Mouse (Mus musculus) gastrocnemius, postnatal 36 days (tissue): ENCODE results near the gene Clrn1. TPM values are rescaled to one million over a fixed set of nuclear protein-coding genes. Genes with fewer than 3 reads are reported as not detected.

Experiments
- DNase-seq, 2 experiments: peaks; one replicate each; pipeline ENCODE4 v3.0.0; 2022
- intact Hi-C: fragments of 180-260 bp; cut with DNase I; formaldehyde crosslinking; loops from one replicate; pipeline ENCODE4 v1.15.1; 2025
- total RNA-seq, 2 experiments: library from RNA; stranded (reverse); gene quantifications; 2 replicates each; pipeline ENCODE4 v1.2.3; 2021

The Clrn1 gene
- total RNA-seq, 2 experiments from 2014 or later, result not detected

GRCm38 (mm10) chr3:58833442-58834160 lies 51.5 kb downstream of the Clrn1 start:
- DNase-seq, result no peak
- intact Hi-C loops, result no loop called here

GRCm38 (mm10) chr3:58832888-58833287 lies 52.3 kb downstream of the Clrn1 start:
- intact Hi-C loops, result no loop called here
- DNase-seq, result no peak

- no peak for DNase-seq
- intact Hi-C loops, result no loop called here
Observed at GRCm38 (mm10) chr3:58831586-58831985, 53.6 kb downstream of the Clrn1 start.

- intact Hi-C loops, result no loop called here
- no peak for DNase-seq
Observed at GRCm38 (mm10) chr3:58829926-58830325, 55.2 kb downstream of the Clrn1 start.

- DNase-seq, result no peak
- intact Hi-C loops, result no loop called here
Observed at GRCm38 (mm10) chr3:58828366-58829153, 56.6 kb downstream of the Clrn1 start.

GRCm38 (mm10) chr3:58826266-58826665 lies 58.9 kb downstream of the Clrn1 start:
- intact Hi-C loops, result no loop called here
- DNase-seq, result no peak

- no peak for DNase-seq
Observed at GRCm38 (mm10) chr3:58822211-58822610, 62.9 kb downstream of the Clrn1 start, which contains the start of gene Mindy4b-ps. Gene Mindy4b-ps (minus strand): TSS chr3:58822311.

GRCm38 (mm10) chr3:58817337-58817736 lies 67.8 kb downstream of the Clrn1 start:
- intact Hi-C loops, result no loop called here
- peak in 1 of 2 experiments; percentile 9 for DNase-seq

More at GRCm38 (mm10) chr3:58822211-58822610, 62.9 kb downstream of the Clrn1 start, which contains the start of gene Mindy4b-ps:
- intact Hi-C loops, result no loop called here

GRCm38 (mm10) chr3:58814191-58814590 lies 70.9 kb downstream of the Clrn1 start:
- DNase-seq, result no peak
- intact Hi-C loops, result no loop called here

GRCm38 (mm10) chr3:58810353-58810752 lies 74.8 kb downstream of the Clrn1 start:
- DNase-seq, result no peak
- intact Hi-C loops, result no loop called here

GRCm38 (mm10) chr3:58809111-58809915 lies 75.8 kb downstream of the Clrn1 start:
- no peak for DNase-seq

GRCm38 (mm10) chr3:58808636-58809035 lies 76.5 kb downstream of the Clrn1 start:
- DNase-seq, result no peak
- intact Hi-C loops, result no loop called here

More at GRCm38 (mm10) chr3:58809111-58809915, 75.8 kb downstream of the Clrn1 start:
- intact Hi-C loops, result no loop called here

GRCm38 (mm10) chr3:58804745-58805144 lies 80.4 kb downstream of the Clrn1 start:
- intact Hi-C loops, result no loop called here
- no peak for DNase-seq

- DNase-seq, result no peak
- intact Hi-C loops, result no loop called here
Observed at GRCm38 (mm10) chr3:58798676-58799075, 86.5 kb downstream of the Clrn1 start.

- intact Hi-C loops, result no loop called here
- no peak for DNase-seq
Observed at GRCm38 (mm10) chr3:58798245-58798644, 86.9 kb downstream of the Clrn1 start.

Other genes starting within 250 kb of the Clrn1 start
- not detected for gene Erich6, start 248.1 kb downstream of the Clrn1 start, total RNA-seq
- gene Siah2, start 192.9 kb downstream of the Clrn1 start, total RNA-seq, result 1 to 10 TPM; 8.4 to 9.1 TPM
- gene Mindy4b-ps, start 63.0 kb downstream of the Clrn1 start, total RNA-seq, result not detected
- gene Med12l, start 120.5 kb upstream of the Clrn1 start, total RNA-seq, result under 1 TPM; 0.35 to 0.46 TPM
- gene Gpr171, start 216.5 kb upstream of the Clrn1 start, total RNA-seq, result not detected